Mouse (Mus musculus) hindbrain, postnatal 0 days (tissue): ENCODE data around the gene Mmp19. TPM values are rescaled to one million over a fixed set of nuclear protein-coding genes. Genes with fewer than 3 reads are reported as not detected.

Source experiments
- ATAC-seq: fragments of 200-750 bp; cut with Nextera tagmentation; 2 replicates; pipeline ENCODE4 v1.8.0; 2017; ENCODE audit warnings: mild to moderate bottlenecking, moderate TSS enrichment, moderate library complexity
- DNase-seq: peaks from one replicate; pipeline ENCODE4 v3.0.0-alpha.2; 2015; ENCODE audit warnings: low spot score
- H3K27ac ChIP-seq: fragments of 300-500 bp; sonication (generic); 2 replicates; pipeline ENCODE4 v1.5.1; 2014; ENCODE audit warnings: mild to moderate bottlenecking
- H3K27me3 ChIP-seq: fragments of 300-500 bp; sonication (generic); 2 replicates; pipeline ENCODE4 v1.6.1; 2014; ENCODE audit warnings: low read length, mixed read lengths; ENCODE audit not compliant: insufficient read depth
- H3K36me3 ChIP-seq: fragments of 300-500 bp; sonication (generic); 2 replicates; pipeline ENCODE4 v1.6.1; 2014; ENCODE audit warnings: low read length, mixed read lengths; ENCODE audit not compliant: insufficient read depth
- H3K4me1 ChIP-seq: fragments of 300-500 bp; sonication (generic); 2 replicates; pipeline ENCODE4 v1.6.1; 2014; ENCODE audit warnings: antibody characterized with exemption, low read length, mixed read lengths; ENCODE audit not compliant: insufficient read depth
- H3K4me2 ChIP-seq: fragments of 300-500 bp; sonication (generic); 2 replicates; pipeline ENCODE4 v1.6.1; 2014; ENCODE audit warnings: low read depth, mild to moderate bottlenecking, low read length, moderate library complexity, mixed read lengths
- H3K4me3 ChIP-seq: fragments of 300-500 bp; sonication (generic); 2 replicates; pipeline ENCODE4 v1.5.1; 2014; ENCODE audit warnings: low read length
- H3K9ac ChIP-seq: fragments of 300-500 bp; sonication (generic); replicated peaks from 2 replicates; pipeline ENCODE4 v1.6.1; 2014; ENCODE audit warnings: mild to moderate bottlenecking, low read length, moderate library complexity, mixed read lengths
- H3K9me3 ChIP-seq: fragments of 300-500 bp; sonication (generic); 2 replicates; pipeline ENCODE4 v1.6.1; 2016; ENCODE audit warnings: low read length, mixed read lengths
- CTCF ChIP-seq: IDR thresholded peaks from 2 replicates; pipeline ENCODE4 v1.5.1; 2016; ENCODE audit warnings: antibody characterized with exemption, control low read depth, low read depth
- WGBS: fragments of 180-500 bp; shearing (Covaris S2); extraction: QIAGEN DNeasy Blood & Tissue Kit; methylation state at CpG from one replicate; pipeline ENCODE4 v1.1.7; 2014; 5-methylcytosine and 5-hydroxymethylcytosine counted together
- polyA plus RNA-seq: library from polyadenylated mRNA; unstranded; fragments of >200 nt; fragmentation: Nextera tagmentation; extraction: Ambion mirVana; gene quantifications from 2 replicates; pipeline ENCODE4 v1.2.1, GENCODE M21; 2015
- total RNA-seq: library from RNA; depleted of rRNA; stranded (reverse); fragments of >200 nt; gene quantifications from 2 replicates; pipeline ENCODE4 v1.2.3, GENCODE M21; 2014

Mmp19 gene
- total and polyA plus RNA-seq, 2 experiments from 2014 or later: 0.52 to 0.61 TPM

DNA sequence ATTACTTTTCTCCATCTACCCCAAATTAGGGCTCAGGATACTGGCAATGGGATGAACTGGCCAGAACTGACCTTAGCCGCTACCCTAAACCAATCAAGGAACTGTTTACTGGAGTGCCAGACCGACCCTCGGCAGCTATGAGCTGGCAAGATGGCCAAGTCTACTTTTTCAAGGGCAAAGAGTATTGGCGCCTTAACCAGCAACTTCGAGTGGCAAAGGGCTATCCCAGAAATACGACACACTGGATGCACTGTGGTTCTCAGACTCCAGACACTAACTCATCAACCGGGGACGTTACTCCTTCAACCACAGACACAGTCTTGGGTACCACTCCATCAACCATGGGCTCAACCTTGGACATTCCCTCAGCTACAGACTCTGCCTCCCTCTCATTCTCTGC is 8.0 kb downstream of the Mmp19 start:
- H3K9me3 ChIP-seq: no peaks in the 10 kb centered on the region
- DNase-seq: no peak
- H3K4me3 ChIP-seq: no peak overlapping the region
- WGBS: 96% methylated on average over 8 of the region's 8 CpGs
- no peak overlapping the region for H3K4me2 ChIP-seq
- H3K9ac ChIP-seq: no peak overlapping the region
- H3K36me3 ChIP-seq: peaks cover 4% of the 10 kb centered on the region; the same call in 1 of the 2 replicates
- no peaks in the 10 kb centered on the region for H3K27me3 ChIP-seq
- peaks cover 9% of the 10 kb centered on the region; the same call in 1 of the 2 replicates for H3K4me1 ChIP-seq
- no peak overlapping the region for H3K27ac ChIP-seq
- no peak for ATAC-seq
- TF ChIP-seq CTCF: no peak

DNA sequence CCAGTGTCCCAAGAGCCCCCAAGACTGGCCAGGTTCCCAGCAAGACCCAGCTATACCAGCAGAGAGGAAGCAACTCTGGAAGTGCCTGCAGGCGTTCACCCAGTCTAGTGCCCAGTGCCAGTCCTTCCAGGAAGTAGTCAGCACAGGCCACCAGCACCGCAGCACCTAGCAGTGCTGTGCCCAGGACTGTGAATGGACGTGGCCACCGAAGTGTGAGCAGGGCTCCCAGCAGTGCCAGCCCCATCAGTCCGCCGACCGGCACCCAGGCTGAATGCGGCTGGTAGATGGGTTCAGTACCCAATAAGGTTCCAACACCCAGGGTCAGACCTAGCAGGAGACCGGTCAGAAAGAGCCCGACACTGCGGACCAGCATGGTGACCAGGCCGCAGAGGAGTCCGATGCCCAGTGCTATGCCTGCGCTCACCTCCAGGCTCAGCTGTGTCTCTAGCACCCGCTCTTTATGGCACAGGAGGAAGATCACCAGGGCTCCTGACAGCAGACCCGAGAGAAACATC is 11.3 kb downstream of the Mmp19 start:
- no peak for DNase-seq
- H3K36me3 ChIP-seq: peaks cover 4% of the 10 kb centered on the region; the same call in 1 of the 2 replicates
- whole genome bisulfite sequencing: 88% methylated on average over 16 of the region's 16 CpGs
- H3K4me2 ChIP-seq: no peak overlapping the region
- H3K27me3 ChIP-seq: no peaks in the 10 kb centered on the region
- H3K27ac ChIP-seq: no peak overlapping the region
- peaks cover 20% of the 10 kb centered on the region for H3K4me1 ChIP-seq
- TF ChIP-seq CTCF: no peak
- no peak for ATAC-seq
- H3K4me3 ChIP-seq: no peak overlapping the region
- no peak overlapping the region for H3K9ac ChIP-seq
- no peaks in the 10 kb centered on the region for H3K9me3 ChIP-seq

DNA sequence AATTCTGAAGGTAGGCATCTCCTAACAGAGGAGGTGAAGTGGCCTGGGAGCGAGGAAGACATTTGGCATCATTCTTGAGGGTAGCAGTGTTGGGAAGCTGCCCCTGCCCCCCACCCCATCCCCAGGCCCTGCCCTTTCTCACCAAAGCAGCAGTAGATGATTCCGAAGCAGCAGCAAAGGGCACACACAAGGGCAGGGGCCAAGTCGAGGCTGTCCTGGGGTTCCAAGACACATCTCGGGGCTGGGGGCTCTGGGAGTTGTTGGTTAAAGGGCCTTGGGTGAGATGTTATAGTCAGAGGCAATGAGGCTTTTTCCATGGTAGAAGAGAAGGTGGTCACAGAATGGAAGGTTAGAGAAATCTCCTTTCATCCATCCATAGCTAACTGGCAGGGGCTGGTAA is 12.2 kb downstream of the Mmp19 start:
- H3K36me3 ChIP-seq: peaks cover 4% of the 10 kb centered on the region; the same call in 1 of the 2 replicates
- peak overlapping the region; percentile 98; the same call in 1 of the 2 replicates for H3K27ac ChIP-seq
- H3K4me2 ChIP-seq: peak overlapping the region; percentile 92
- H3K4me1 ChIP-seq: peaks cover 29% of the 10 kb centered on the region
- peak overlapping the region; percentile 84 for H3K4me3 ChIP-seq
- no peaks in the 10 kb centered on the region for H3K27me3 ChIP-seq
- no peak for ATAC-seq
- H3K9ac ChIP-seq: peak overlapping the region; percentile 86
- 59% methylated on average over 4 of the region's 4 CpGs for WGBS
- H3K9me3 ChIP-seq: no peaks in the 10 kb centered on the region
- no peak for TF ChIP-seq CTCF
- no peak for DNase-seq

DNA sequence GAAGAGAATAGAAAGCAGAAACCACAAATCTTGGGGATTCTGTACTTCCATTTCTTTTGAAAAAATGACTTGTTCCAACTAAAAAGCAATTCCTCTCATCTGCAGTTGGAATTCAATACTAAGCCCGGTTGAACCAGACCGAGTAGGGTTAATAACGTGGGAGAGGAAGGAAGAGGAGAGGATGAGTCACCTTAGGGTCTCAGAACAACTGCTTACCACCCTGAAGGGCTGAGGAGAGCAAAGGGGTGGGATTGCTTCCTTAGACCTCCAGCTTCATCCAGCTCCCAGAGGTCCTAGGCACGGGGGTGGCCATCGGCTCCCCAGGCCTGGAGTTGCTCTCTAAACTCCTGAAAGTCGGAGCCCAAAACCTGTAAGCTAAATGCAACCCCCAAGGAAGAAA is 12.7 kb downstream of the Mmp19 start:
- H3K4me1 ChIP-seq: peaks cover 29% of the 10 kb centered on the region
- peaks cover 4% of the 10 kb centered on the region; the same call in 1 of the 2 replicates for H3K36me3 ChIP-seq
- no peaks in the 10 kb centered on the region for H3K9me3 ChIP-seq
- peak overlapping the region; percentile 84 for H3K4me3 ChIP-seq
- peak overlapping the region; percentile 98 for H3K27ac ChIP-seq
- ATAC-seq (no peak), DNase-seq (no peak)
- H3K27me3 ChIP-seq: no peaks in the 10 kb centered on the region
- no peak for TF ChIP-seq CTCF
- peak overlapping the region; percentile 92 for H3K4me2 ChIP-seq
- WGBS: 9% methylated on average over 6 of the region's 6 CpGs
- H3K9ac ChIP-seq: peak overlapping the region; percentile 86

DNA sequence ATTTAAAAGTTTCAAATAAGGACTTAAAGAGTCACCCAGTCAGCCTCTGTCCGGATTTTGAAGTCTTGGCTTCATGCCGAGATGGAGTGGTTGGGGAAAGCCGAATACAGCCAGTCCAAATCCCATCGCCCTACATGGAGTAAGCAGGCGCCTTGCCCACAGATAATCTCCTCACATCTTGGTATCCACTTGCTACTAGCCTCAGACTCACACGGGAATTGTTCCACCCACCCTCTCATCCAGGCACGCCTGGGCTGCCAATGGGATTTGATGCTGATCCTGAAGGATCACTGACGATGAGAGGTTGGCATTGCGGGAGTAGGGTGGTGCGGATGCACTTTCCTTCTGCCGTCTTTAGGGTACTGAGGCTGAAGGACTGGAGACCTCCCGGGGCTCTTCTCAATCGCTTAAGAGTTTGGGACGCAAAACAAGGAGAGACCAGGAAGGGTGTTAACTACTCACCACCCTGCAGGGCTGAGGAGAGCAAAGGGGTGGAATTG is 13.1 kb downstream of the Mmp19 start, which contains the start of gene Dnajc14:
Gene Dnajc14 (plus strand): TSS at position 292 of the 500 bp plus-strand sequence.
- no peaks in the 10 kb centered on the region for H3K27me3 ChIP-seq
- peak within 1 kb of the TSS; percentile 84 for H3K4me3 ChIP-seq
- DNase-seq (peak; percentile 69), ATAC-seq (peak; percentile 31)
- peak within 1 kb of the TSS; percentile 86 for H3K9ac ChIP-seq
- H3K4me1 ChIP-seq: peaks cover 34% of the 10 kb centered on the region
- peak within 1 kb of the TSS; percentile 98 for H3K27ac ChIP-seq
- TF ChIP-seq CTCF: no peak
- H3K36me3 ChIP-seq: peaks cover 4% of the 10 kb centered on the region; the same call in 1 of the 2 replicates
- H3K9me3 ChIP-seq: no peaks in the 10 kb centered on the region
- WGBS: 0% methylated on average over 14 of the region's 14 CpGs
- peak within 1 kb of the TSS; percentile 92 for H3K4me2 ChIP-seq

DNA sequence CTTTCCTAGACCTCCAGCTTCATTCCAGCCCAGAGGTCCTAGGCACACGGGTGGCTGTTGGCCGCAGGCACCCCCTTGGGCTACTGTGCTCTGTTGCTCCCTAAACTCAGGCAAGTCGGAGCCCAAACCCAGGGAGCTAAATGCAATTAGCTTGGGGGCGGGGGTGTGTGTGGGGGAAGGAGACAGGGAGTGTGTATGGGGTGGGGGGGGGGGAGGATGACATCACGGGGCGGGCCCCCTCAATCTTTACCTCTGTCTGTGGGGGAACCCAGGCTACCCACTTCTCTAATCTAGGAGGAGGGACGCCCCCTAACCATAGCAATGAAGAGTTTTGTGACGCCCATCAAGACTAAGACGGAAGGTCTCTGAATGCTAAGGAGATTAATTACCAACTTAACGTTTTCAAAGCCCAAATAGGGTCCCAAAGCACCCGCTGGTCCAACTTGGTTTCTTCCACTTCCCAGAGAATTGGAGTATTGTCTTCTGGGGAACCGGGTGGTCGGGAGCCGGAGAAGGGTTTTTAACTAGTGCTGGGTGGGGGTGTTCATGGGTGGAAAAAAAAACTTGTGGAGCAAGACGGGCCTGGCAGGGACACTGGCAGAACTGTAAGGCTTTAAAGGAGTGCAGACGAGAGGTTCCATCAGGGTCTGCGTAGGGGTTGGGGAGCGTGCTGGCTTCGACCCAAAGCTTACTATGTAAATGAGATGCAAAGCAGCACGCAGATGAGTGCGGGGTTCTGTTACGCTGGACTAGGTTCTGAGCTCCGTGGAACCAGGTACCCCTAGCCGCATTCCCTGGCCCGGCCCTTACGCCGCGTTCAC is 13.8 kb downstream of the Mmp19 start, which contains the start of gene Tmem198b:
Gene Tmem198b (minus strand): TSS at position 100 of the 821 bp plus-strand sequence.
- WGBS: 0% methylated on average over 28 of the region's 28 CpGs
- Histone ChIP-seq H3K36me3 (peaks cover 4% of the 10 kb centered on the region; the same call in 1 of the 2 replicates), H3K9ac (peak within 1 kb of the TSS; percentile 86), H3K27ac (peak within 1 kb of the TSS; percentile 98), H3K4me2 (peak within 1 kb of the TSS; percentile 92), H3K4me3 (peak within 1 kb of the TSS; percentile 84), H3K9me3 (no peaks in the 10 kb centered on the region), H3K27me3 (no peaks in the 10 kb centered on the region), H3K4me1 (peaks cover 40% of the 10 kb centered on the region)
- DNase-seq (peak; percentile 85), ATAC-seq (peak; percentile 77)
- TF ChIP-seq CTCF: no peak
